Mouse (Mus musculus): Measurements from ENCODE around the gene Gp9. TPM values are rescaled to one million over a fixed set of nuclear protein-coding genes. Genes with fewer than 3 reads are reported as not detected.

Gp9 gene
- total and polyA plus RNA-seq, 2 experiments from 2014 or later, result 0.34 TPM; not detected in 1

DNA sequence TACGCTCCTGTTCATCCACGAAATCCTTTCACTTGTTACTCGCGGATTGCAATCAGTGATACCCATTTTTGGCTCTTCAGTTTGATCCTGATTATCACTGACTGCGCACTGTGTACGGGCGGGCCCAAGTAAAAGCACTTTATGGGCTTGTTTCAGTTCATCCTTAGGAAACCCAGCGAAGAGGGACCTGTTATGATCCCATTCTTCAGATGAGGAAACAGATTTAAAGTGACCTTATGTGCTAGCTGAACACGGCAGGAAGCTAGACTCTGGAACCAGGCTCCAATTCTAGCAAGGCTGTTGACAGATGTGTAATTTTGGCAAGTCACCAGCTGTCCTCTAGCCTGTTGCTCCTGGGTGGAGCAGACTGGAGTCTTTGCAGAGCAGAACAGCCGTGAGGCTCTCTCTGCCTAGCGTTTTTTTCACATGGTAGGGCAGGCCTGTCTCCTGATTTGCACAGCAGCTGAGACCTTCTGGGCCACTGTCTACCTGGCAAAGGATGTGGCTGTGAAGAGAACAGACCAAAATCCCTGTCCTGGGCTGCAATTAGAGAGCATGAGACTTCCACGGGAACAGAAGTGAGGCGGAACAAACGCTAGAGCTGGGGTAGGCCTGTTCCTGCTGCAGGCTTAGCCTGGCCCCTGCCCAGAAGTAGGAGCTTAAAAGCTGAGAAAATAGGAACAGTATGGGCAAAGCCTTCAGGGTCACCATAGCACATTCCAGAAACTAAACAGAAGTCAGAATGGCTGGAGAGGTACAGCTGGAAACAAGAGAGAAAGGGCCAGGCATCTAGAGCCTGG lies 44.5 kb upstream of the Gp9 start:
- TF ChIP-seq CTCF (IDR thresholded peaks at IDR 0.05; ENCODE audit: low read depth), result no peak
- Histone ChIP-seq H3K9me3 (ENCODE audit: low read length) (no peaks in the 10 kb centered on the region), H3K4me2 (ENCODE audit: low read depth, low read length) (peak overlapping the region; percentile 92), H3K36me3 (ENCODE audit: insufficient read depth, low read length) (no peaks in the 10 kb centered on the region), H3K4me1 (ENCODE audit: insufficient read depth, low read length) (peaks cover 9% of the 10 kb centered on the region; the same call in 1 of the 2 replicates), H3K4me3 (ENCODE audit: low read length) (peak overlapping the region; percentile 67), H3K27me3 (ENCODE audit: insufficient read depth, low read length) (no peaks in the 10 kb centered on the region), H3K9ac (replicated peaks; ENCODE audit: low read length) (peak overlapping the region; percentile 52; the same call in 1 of the 2 replicates), H3K27ac (peak overlapping the region; percentile 27; the same call in 1 of the 2 replicates)
- WGBS, result 24% methylated on average over 14 of the region's 14 CpGs
- no peak for ATAC-seq
- peak; percentile 54 for DNase-seq (ENCODE audit: low spot score)

GRCm38 (mm10) chr6:87734136-87734535 lies 43.7 kb upstream of the Gp9 start:
- H3K27ac ChIP-seq, result no peak overlapping the region
- DNase-seq (ENCODE audit: low spot score), result no peak
- ATAC-seq, result no peak

DNA sequence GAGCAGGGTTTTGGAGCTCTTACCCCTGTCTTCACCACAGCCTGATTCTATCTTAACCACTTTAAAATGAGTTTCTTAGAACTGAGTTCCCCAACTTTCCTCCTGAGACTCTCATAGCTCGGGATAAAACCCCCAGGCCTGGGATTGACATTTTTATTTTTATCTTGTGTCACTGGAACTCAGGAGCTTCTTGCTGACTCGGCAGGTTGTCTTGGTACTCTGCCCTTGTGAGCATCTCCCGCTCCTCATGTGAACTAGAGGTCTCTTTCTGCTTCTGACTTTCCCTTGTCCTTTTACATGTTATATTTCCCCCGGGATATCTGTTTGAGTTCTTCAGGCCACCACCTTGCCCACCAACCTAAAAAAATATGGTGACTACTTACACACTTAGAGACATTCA lies 40.9 kb upstream of the Gp9 start:
- no peak for TF ChIP-seq CTCF (IDR thresholded peaks at IDR 0.05; ENCODE audit: low read depth)
- Histone ChIP-seq H3K9me3 (ENCODE audit: low read length) (no peaks in the 10 kb centered on the region), H3K4me3 (ENCODE audit: low read length) (no peak overlapping the region), H3K27ac (no peak overlapping the region), H3K9ac (replicated peaks; ENCODE audit: low read length) (no peak overlapping the region), H3K36me3 (ENCODE audit: insufficient read depth, low read length) (no peaks in the 10 kb centered on the region), H3K27me3 (ENCODE audit: insufficient read depth, low read length) (no peaks in the 10 kb centered on the region), H3K4me2 (ENCODE audit: low read depth, low read length) (no peak overlapping the region), H3K4me1 (ENCODE audit: insufficient read depth, low read length) (peaks cover 9% of the 10 kb centered on the region; the same call in 1 of the 2 replicates)
- DNase-seq (ENCODE audit: low spot score) (no peak), ATAC-seq (no peak)
- 80% methylated on average over 4 of the region's 4 CpGs for WGBS

More at GRCm38 (mm10) chr6:87734136-87734535, 43.7 kb upstream of the Gp9 start:
- 70% methylated on average over 5 of the region's 5 CpGs for WGBS
- Histone ChIP-seq H3K9me3 (ENCODE audit: low read length) (no peaks in the 10 kb centered on the region), H3K9ac (replicated peaks; ENCODE audit: low read length) (no peak overlapping the region), H3K4me3 (ENCODE audit: low read length) (no peak overlapping the region), H3K36me3 (ENCODE audit: insufficient read depth, low read length) (no peaks in the 10 kb centered on the region), H3K4me1 (ENCODE audit: insufficient read depth, low read length) (peaks cover 9% of the 10 kb centered on the region; the same call in 1 of the 2 replicates), H3K4me2 (ENCODE audit: low read depth, low read length) (no peak overlapping the region), H3K27me3 (ENCODE audit: insufficient read depth, low read length) (no peaks in the 10 kb centered on the region)
- TF ChIP-seq CTCF (IDR thresholded peaks at IDR 0.05; ENCODE audit: low read depth), result no peak

DNA sequence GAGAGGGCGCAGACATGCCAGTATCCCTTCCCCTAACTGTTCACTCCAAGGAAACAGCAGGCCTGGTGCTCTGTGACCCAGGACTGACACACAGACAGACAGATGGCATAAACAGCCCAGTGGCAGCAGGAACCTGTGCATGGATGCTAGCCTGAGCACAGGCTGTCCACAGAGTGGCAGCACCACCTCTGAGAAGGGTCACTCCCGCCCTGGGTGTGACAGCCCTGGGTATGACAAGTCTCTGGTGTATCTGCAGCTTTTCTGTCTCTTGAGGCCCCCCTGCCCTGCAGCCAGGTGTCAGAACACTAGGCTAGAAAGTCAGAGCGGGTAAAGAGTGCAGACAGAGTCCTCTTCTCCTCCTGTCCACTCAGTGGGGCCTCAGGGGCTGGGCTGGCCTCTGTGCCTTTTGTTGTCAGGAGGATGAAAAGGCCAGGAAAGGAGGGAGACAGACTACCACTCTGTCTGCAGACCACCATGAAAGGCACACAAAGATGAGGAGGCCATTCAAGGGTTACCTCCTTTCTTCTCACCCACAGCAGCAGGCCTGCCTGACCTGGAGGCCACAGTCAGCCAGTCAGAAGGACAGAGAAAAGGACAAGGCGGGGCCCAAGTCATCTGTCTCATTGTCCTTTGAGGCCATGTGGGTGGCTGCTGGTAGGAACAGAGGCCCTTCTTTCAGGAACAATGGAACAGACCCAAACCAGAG lies 39.8 kb upstream of the Gp9 start:
- H3K4me1 ChIP-seq (ENCODE audit: insufficient read depth, low read length), result peaks cover 6% of the 10 kb centered on the region; the same call in 1 of the 2 replicates
- peak; percentile 45 for TF ChIP-seq CTCF (IDR thresholded peaks at IDR 0.05; ENCODE audit: low read depth)
- H3K27me3 ChIP-seq (ENCODE audit: insufficient read depth, low read length), result no peaks in the 10 kb centered on the region
- DNase-seq (ENCODE audit: low spot score) (peak; percentile 17), ATAC-seq (no peak; the same call in 1 of the 2 replicates)
- H3K4me2 ChIP-seq (ENCODE audit: low read depth, low read length), result no peak overlapping the region
- no peaks in the 10 kb centered on the region for H3K36me3 ChIP-seq (ENCODE audit: insufficient read depth, low read length)
- no peak overlapping the region for H3K27ac ChIP-seq
- 40% methylated on average over 4 of the region's 4 CpGs for WGBS
- H3K9me3 ChIP-seq (ENCODE audit: low read length), result no peaks in the 10 kb centered on the region
- H3K4me3 ChIP-seq (ENCODE audit: low read length), result no peak overlapping the region
- H3K9ac ChIP-seq (replicated peaks; ENCODE audit: low read length), result no peak overlapping the region

- H3K9ac ChIP-seq (replicated peaks; ENCODE audit: low read length), result no peak overlapping the region
- no peak for TF ChIP-seq CTCF (IDR thresholded peaks at IDR 0.05; ENCODE audit: low read depth)
- H3K27ac ChIP-seq, result no peak overlapping the region
- H3K4me2 ChIP-seq (ENCODE audit: low read depth, low read length), result no peak overlapping the region
- DNase-seq (ENCODE audit: low spot score) (no peak), ATAC-seq (no peak)
- no peaks in the 10 kb centered on the region for H3K9me3 ChIP-seq (ENCODE audit: low read length)
- H3K36me3 ChIP-seq (ENCODE audit: insufficient read depth, low read length), result no peaks in the 10 kb centered on the region
- H3K4me3 ChIP-seq (ENCODE audit: low read length), result no peak overlapping the region
- H3K27me3 ChIP-seq (ENCODE audit: insufficient read depth, low read length), result no peaks in the 10 kb centered on the region
- 52% methylated on average over 6 of the region's 6 CpGs for WGBS
- no peaks in the 10 kb centered on the region for H3K4me1 ChIP-seq (ENCODE audit: insufficient read depth, low read length)
Observed at GRCm38 (mm10) chr6:87739898-87740297, 38.0 kb upstream of the Gp9 start.

DNA sequence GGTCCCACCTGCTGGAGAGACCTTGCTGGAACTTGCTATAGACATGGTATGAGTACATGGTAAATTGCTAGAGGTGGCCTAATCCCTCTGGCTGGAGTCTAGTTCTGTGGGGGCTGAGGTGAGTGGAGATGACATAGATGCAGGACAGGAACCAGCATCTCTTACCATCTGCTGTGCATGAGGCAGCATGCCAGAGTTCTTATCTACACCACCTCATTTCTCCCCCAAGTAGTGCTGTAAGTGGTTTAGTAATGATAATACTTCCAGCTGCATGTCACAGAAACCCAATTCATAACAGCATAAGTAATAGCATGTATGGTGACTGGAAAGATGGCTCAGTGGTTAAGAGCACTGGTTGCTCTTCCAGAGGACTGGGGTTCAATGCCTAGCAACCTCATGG lies 37.4 kb upstream of the Gp9 start:
- TF ChIP-seq CTCF (IDR thresholded peaks at IDR 0.05; ENCODE audit: low read depth), result no peak
- Histone ChIP-seq H3K4me2 (ENCODE audit: low read depth, low read length) (no peak overlapping the region), H3K9me3 (ENCODE audit: low read length) (no peaks in the 10 kb centered on the region), H3K36me3 (ENCODE audit: insufficient read depth, low read length) (no peaks in the 10 kb centered on the region), H3K4me3 (ENCODE audit: low read length) (no peak overlapping the region), H3K27me3 (ENCODE audit: insufficient read depth, low read length) (no peaks in the 10 kb centered on the region), H3K9ac (replicated peaks; ENCODE audit: low read length) (no peak overlapping the region), H3K27ac (no peak overlapping the region), H3K4me1 (ENCODE audit: insufficient read depth, low read length) (no peaks in the 10 kb centered on the region)
- ATAC-seq (no peak), DNase-seq (ENCODE audit: low spot score) (no peak)
